Mouse (Mus musculus): Measurements from ENCODE around the gene Gm10392. TPM values are rescaled to one million over a fixed set of nuclear protein-coding genes. Genes with fewer than 3 reads are reported as not detected.

Gm10392 gene
- polyA plus RNA-seq, 1 experiment: not detected

DNA sequence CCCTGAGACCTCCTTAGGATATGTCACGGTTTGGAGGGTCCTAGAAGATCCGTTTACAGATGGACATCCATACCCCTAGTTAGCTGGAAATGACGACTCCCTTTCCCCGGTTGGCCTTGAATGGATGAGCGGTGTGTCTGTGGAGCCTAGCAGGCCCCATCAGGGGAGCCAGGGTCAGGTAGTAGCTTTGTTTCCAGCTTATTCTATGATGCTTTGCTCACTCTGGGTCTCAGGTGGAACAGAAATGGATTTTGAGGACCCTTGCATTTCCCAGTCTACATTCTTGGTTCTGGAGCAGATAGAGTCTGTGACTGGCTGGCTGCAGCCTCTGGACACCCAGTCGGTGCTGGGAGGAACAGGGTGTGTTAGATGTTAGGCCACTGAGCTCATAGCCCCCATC, 24.2 kb downstream of the Gm10392 start:
- TF ChIP-seq CTCF (conservative IDR thresholded peaks at IDR 0.05; ENCODE audit: insufficient read depth, insufficient read length, low read depth, low read length) (no peak), POLR2A (IDR thresholded peaks at IDR 0.05; ENCODE audit: low read depth, low read length) (no peak)
- no peak for DNase-seq
- H3K27me3 ChIP-seq (replicated peaks; ENCODE audit: control insufficient read depth, insufficient read depth, low read length): no peaks in the 10 kb centered on the region
- 52% methylated on average over 6 of the region's 6 CpGs for WGBS
- H3K4me3 ChIP-seq (ENCODE audit: insufficient read depth, low read depth, low read length): peak overlapping the region; percentile 71; the same call in 1 of the 2 replicates
- peaks cover 36% of the 10 kb centered on the region for H3K4me1 ChIP-seq (ENCODE audit: control insufficient read depth, insufficient read depth, low read length)
- no peak overlapping the region for H3K27ac ChIP-seq (ENCODE audit: insufficient read depth, low read depth, low read length)
- no peaks in the 10 kb centered on the region for H3K36me3 ChIP-seq (ENCODE audit: control insufficient read depth, insufficient read depth, low read length)

DNA sequence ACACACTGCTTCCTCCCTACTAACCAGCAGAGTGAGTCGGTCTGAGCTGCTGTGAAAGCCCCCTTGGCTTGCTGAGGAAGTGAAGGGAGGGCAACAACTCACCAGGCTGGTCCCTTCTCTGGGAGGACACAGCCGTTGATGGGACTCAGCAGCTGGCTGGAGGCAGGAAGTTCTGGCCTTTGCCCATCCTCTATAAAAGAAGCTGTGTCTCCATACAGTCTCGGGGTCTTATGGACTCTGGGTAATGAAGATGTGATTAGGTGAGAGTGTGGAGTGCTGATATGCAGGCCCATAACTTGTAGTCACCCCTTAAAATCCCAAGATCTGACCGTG, 24.7 kb downstream of the Gm10392 start:
- Histone ChIP-seq H3K4me1 (ENCODE audit: control insufficient read depth, insufficient read depth, low read length) (peaks cover 36% of the 10 kb centered on the region), H3K36me3 (ENCODE audit: control insufficient read depth, insufficient read depth, low read length) (no peaks in the 10 kb centered on the region), H3K4me3 (ENCODE audit: insufficient read depth, low read depth, low read length) (peak overlapping the region; percentile 71), H3K27me3 (replicated peaks; ENCODE audit: control insufficient read depth, insufficient read depth, low read length) (no peaks in the 10 kb centered on the region), H3K27ac (ENCODE audit: insufficient read depth, low read depth, low read length) (peak overlapping the region; percentile 30)
- no peak for DNase-seq
- TF ChIP-seq CTCF (conservative IDR thresholded peaks at IDR 0.05; ENCODE audit: insufficient read depth, insufficient read length, low read depth, low read length): no peak
- WGBS: 18% methylated on average over 4 of the region's 4 CpGs

DNA sequence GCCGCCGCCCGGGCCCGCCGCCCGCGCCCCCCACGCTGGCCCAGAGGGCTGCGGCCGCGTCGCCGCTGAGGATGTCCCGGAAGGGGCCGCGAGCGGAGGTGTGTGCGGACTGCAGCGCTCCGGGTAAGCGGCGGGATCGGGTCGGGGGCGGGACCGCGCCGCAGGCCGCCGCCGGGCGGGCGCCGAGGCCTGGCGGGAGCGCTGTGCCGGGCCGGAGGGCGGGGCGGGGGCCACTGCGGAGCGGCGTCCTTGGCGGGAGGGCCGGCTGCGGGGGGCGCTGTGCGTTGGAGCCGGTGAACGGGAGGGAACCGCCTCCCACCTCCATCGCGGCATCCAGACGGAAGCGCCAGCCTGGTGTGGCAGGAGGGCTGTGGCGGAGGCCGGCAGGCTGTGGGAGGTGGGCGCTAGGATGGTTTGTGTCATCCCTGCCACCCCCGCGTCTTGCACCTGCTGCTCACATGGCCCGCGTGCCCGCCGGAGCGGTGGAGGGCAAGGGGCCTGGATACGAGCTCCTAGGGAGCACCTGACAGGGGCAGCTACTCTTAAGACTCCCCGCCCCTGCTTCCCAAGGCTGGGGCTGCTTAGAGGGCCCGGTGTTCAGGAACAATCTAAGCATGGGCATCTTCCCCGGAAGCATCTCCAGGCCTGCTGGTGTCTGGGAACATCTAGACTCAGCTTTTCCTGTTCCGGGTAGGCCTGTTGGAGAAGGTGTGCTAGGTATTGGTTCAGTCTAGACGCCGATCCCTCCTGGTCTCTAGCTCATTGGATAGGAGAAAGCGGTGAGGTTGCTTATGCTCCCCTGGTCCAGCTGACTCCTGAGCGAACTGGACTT, 25.3 kb downstream of the Gm10392 start, which contains the start of gene Git1:
TSS of gene Git1 (plus strand) at position 51 of the 832 bp plus-strand sequence.
- no peaks in the 10 kb centered on the region for H3K27me3 ChIP-seq (replicated peaks; ENCODE audit: control insufficient read depth, insufficient read depth, low read length)
- no peaks in the 10 kb centered on the region for H3K36me3 ChIP-seq (ENCODE audit: control insufficient read depth, insufficient read depth, low read length)
- peak within 1 kb of the TSS; percentile 97 for H3K27ac ChIP-seq (ENCODE audit: insufficient read depth, low read depth, low read length)
- peaks cover 36% of the 10 kb centered on the region for H3K4me1 ChIP-seq (ENCODE audit: control insufficient read depth, insufficient read depth, low read length)
- WGBS: 1% methylated on average over 70 of the region's 74 CpGs
- H3K4me3 ChIP-seq (ENCODE audit: insufficient read depth, low read depth, low read length): peak within 1 kb of the TSS; percentile 92
- DNase-seq: peak; percentile 59
- TF ChIP-seq POLR2A (IDR thresholded peaks at IDR 0.05; ENCODE audit: low read depth, low read length): no peak
- no peak for TF ChIP-seq CTCF (conservative IDR thresholded peaks at IDR 0.05; ENCODE audit: insufficient read depth, insufficient read length, low read depth, low read length)

DNA sequence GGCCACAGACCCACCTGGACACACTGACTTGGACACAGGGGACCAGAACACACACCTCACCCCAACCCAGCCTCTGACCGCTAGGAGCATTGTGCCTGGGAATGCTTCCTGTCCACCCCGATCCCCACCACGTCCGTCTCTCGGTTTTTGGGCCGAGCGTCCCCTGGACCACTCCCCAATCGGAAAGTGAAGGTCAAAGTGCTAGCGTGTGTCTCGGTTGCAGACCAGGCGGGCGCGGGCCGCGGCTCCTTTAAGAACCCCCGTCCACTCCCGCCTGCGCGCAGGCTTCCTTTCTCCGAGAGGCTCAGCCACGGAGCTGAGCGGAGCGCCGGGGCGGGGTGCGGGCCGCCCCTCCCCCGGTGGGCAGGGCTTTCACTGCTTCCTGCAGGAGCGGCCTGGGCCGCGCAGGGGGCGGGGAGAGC, 26.1 kb downstream of the Gm10392 start:
- Histone ChIP-seq H3K4me3 (ENCODE audit: insufficient read depth, low read depth, low read length) (peak overlapping the region; percentile 92), H3K27ac (ENCODE audit: insufficient read depth, low read depth, low read length) (peak overlapping the region; percentile 97), H3K27me3 (replicated peaks; ENCODE audit: control insufficient read depth, insufficient read depth, low read length) (no peaks in the 10 kb centered on the region), H3K4me1 (ENCODE audit: control insufficient read depth, insufficient read depth, low read length) (peaks cover 30% of the 10 kb centered on the region), H3K36me3 (ENCODE audit: control insufficient read depth, insufficient read depth, low read length) (no peaks in the 10 kb centered on the region)
- peak; percentile 97 for DNase-seq
- TF ChIP-seq CTCF (conservative IDR thresholded peaks at IDR 0.05; ENCODE audit: insufficient read depth, insufficient read length, low read depth, low read length) (peak; percentile 24; the same call in 1 of the 2 replicates), POLR2A (IDR thresholded peaks at IDR 0.05; ENCODE audit: low read depth, low read length) (no peak)
- under 1% methylated on average over 25 of the region's 32 CpGs for WGBS

DNA sequence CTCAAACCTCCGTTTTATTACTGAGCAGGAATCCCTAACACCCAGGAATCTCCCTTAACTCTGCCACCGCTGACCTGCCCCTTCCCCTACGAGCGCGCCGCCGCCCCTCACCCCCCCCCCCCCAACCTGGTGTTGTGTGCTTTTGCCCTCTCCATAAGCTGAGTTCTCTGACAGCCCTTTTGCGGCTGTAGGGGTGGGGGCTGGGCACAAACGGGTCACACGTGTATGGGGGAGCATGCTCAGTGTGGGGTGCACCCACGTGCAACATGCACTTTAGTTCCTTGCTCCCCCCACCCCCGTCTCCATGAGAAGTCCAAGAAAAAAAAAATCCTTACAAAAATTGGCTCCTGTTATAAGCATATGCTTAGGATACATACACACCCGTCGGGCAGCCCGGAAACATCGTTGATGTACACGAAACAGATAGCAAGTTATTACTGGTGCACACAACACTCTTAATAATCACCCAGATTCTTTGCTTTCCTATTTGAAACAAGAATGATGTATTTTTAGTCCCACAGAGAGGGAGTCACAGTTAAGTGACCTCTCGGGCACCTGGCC, 26.6 kb downstream of the Gm10392 start:
- 2% methylated on average over 16 of the region's 18 CpGs for WGBS
- Histone ChIP-seq H3K27ac (ENCODE audit: insufficient read depth, low read depth, low read length) (peak overlapping the region; percentile 97), H3K4me1 (ENCODE audit: control insufficient read depth, insufficient read depth, low read length) (peaks cover 26% of the 10 kb centered on the region), H3K36me3 (ENCODE audit: control insufficient read depth, insufficient read depth, low read length) (no peaks in the 10 kb centered on the region), H3K4me3 (ENCODE audit: insufficient read depth, low read depth, low read length) (peak overlapping the region; percentile 92), H3K27me3 (replicated peaks; ENCODE audit: control insufficient read depth, insufficient read depth, low read length) (no peaks in the 10 kb centered on the region)
- TF ChIP-seq CTCF (conservative IDR thresholded peaks at IDR 0.05; ENCODE audit: insufficient read depth, insufficient read length, low read depth, low read length): no peak
- TF ChIP-seq POLR2A (IDR thresholded peaks at IDR 0.05; ENCODE audit: low read depth, low read length): no peak
- DNase-seq: no peak

DNA sequence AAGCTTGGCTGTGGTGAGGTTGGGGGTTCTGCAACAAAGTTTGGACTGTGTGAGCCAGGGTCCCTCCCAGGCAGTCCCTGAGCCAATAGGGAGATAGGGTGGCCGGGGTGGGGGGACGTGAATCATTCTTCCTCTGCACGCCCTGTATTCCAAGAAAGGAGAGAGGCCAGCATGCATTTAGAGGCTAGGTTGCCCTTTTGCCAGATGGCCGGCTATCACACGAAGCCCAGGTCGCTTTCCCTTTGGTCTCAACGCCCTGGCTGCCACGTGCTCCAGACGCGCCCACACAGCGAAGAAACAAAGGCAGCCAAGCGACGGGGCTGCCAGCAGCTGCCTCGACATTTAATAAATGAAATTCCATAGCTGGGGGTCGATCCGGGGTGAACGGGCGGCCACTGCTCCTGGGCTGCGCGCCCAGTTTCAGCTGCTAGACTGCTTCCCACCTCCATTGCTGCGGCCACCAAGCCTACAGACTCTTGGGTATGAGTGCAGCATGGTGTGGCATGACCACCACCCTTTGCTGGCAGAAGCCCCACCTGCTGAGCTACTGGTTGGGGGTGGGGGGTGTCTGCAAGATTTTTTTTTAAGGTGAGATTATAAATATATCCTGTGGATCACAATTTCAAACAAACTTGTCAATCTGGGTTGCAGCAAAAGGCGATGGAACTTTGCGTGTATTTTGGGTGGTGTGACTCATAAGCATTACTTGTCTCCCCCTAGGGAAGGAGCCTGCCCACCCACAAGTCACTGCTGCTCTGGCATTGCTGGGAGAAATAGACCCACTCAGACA, 27.3 kb downstream of the Gm10392 start:
- H3K27ac ChIP-seq (ENCODE audit: insufficient read depth, low read depth, low read length): no peak overlapping the region
- TF ChIP-seq CTCF (conservative IDR thresholded peaks at IDR 0.05; ENCODE audit: insufficient read depth, insufficient read length, low read depth, low read length): no peak
- H3K4me1 ChIP-seq (ENCODE audit: control insufficient read depth, insufficient read depth, low read length): peaks cover 26% of the 10 kb centered on the region
- H3K27me3 ChIP-seq (replicated peaks; ENCODE audit: control insufficient read depth, insufficient read depth, low read length): no peaks in the 10 kb centered on the region
- DNase-seq: peak; percentile 62
- no peaks in the 10 kb centered on the region for H3K36me3 ChIP-seq (ENCODE audit: control insufficient read depth, insufficient read depth, low read length)
- 2% methylated on average over 23 of the region's 23 CpGs for WGBS
- H3K4me3 ChIP-seq (ENCODE audit: insufficient read depth, low read depth, low read length): peak overlapping the region; percentile 7; the same call in 1 of the 2 replicates

DNA sequence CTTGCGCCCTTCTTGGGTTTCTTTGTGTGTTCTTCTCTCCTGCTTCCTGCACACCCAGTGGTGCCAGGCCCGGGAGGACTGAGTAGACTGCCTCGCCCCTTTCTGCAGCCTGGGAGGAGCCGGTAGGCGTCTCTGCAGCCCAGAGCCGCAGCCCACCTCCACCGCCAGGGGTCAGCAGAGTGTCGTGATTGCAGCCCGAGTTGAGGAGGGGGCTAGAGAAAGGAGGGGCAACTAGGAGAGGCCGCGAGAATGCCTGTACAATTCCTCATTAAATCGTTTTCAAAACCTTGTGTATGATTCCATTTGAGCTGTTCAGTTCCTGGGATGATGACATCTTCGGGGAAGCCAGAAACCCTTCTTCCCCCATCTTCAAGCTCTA, 27.9 kb downstream of the Gm10392 start:
- peak; percentile 89 for DNase-seq
- no peak for TF ChIP-seq POLR2A (IDR thresholded peaks at IDR 0.05; ENCODE audit: low read depth, low read length)
- peak; percentile 93 for TF ChIP-seq CTCF (conservative IDR thresholded peaks at IDR 0.05; ENCODE audit: insufficient read depth, insufficient read length, low read depth, low read length)
- Histone ChIP-seq H3K27me3 (replicated peaks; ENCODE audit: control insufficient read depth, insufficient read depth, low read length) (no peaks in the 10 kb centered on the region), H3K27ac (ENCODE audit: insufficient read depth, low read depth, low read length) (no peak overlapping the region), H3K4me3 (ENCODE audit: insufficient read depth, low read depth, low read length) (peak overlapping the region; percentile 5; the same call in 1 of the 2 replicates), H3K36me3 (ENCODE audit: control insufficient read depth, insufficient read depth, low read length) (no peaks in the 10 kb centered on the region), H3K4me1 (ENCODE audit: control insufficient read depth, insufficient read depth, low read length) (peaks cover 24% of the 10 kb centered on the region)
- under 1% methylated on average over 13 of the region's 13 CpGs for WGBS

All from kidney, adult 2 months (tissue).